Mouse (Mus musculus) heart, postnatal 0 days (tissue): Measurements from ENCODE around the gene Clpp. TPM values are rescaled to one million over a fixed set of nuclear protein-coding genes. Genes with fewer than 3 reads are reported as not detected.

Source experiments
- ATAC-seq: fragments of 200-750 bp; cut with Nextera tagmentation; 2 replicates; pipeline ENCODE4 v1.8.0; 2017; ENCODE audit warnings: low read depth, moderate number of reproducible peaks, moderate library complexity; ENCODE audit not compliant: insufficient read depth
- DNase-seq: peaks from one replicate; pipeline ENCODE4 v3.0.0-alpha.2; 2016; ENCODE audit warnings: low spot score
- H3K27ac ChIP-seq: fragments of 300-500 bp; sonication (generic); 2 replicates; pipeline ENCODE4 v1.5.1; 2014; ENCODE audit warnings: low read depth, mild to moderate bottlenecking
- H3K27me3 ChIP-seq: fragments of 300-500 bp; sonication (generic); 2 replicates; pipeline ENCODE4 v1.6.1; 2014; ENCODE audit warnings: low read length, mixed read lengths; ENCODE audit not compliant: control insufficient read depth, insufficient read depth
- H3K36me3 ChIP-seq: fragments of 300-500 bp; sonication (generic); replicated peaks from 2 replicates; pipeline ENCODE4 v1.6.1; 2014; ENCODE audit warnings: low read length, mixed read lengths; ENCODE audit not compliant: control insufficient read depth, insufficient read depth
- H3K4me1 ChIP-seq: fragments of 300-500 bp; sonication (generic); 2 replicates; pipeline ENCODE4 v1.6.1; 2014; ENCODE audit warnings: antibody characterized with exemption; ENCODE audit not compliant: control insufficient read depth, insufficient read depth
- H3K4me2 ChIP-seq: fragments of 300-500 bp; sonication (generic); 2 replicates; pipeline ENCODE4 v1.6.1; 2014; ENCODE audit warnings: low read depth, mild to moderate bottlenecking, low read length, moderate library complexity
- H3K4me3 ChIP-seq: fragments of 300-500 bp; sonication (generic); 2 replicates; pipeline ENCODE4 v1.5.1; 2014; ENCODE audit warnings: low read depth, low read length
- H3K9ac ChIP-seq: fragments of 300-500 bp; sonication (generic); replicated peaks from 2 replicates; pipeline ENCODE4 v1.6.1; 2014; ENCODE audit warnings: low read depth, low read length, mixed read lengths
- H3K9me3 ChIP-seq: fragments of 300-500 bp; sonication (generic); replicated peaks from 2 replicates; pipeline ENCODE4 v1.6.1; 2016; ENCODE audit warnings: low read length; ENCODE audit not compliant: control insufficient read depth
- CTCF ChIP-seq: IDR thresholded peaks from 2 replicates; pipeline ENCODE4 v1.5.1; 2016; ENCODE audit warnings: antibody characterized with exemption, control low read depth, low read depth
- EP300 ChIP-seq: IDR thresholded peaks from 2 replicates; pipeline ENCODE4 v1.6.1; 2016; ENCODE audit warnings: antibody characterized with exemption, low read depth
- WGBS: fragments of 180-500 bp; shearing (Covaris S2); extraction: QIAGEN DNeasy Blood & Tissue Kit; methylation state at CpG from one replicate; pipeline ENCODE4 v1.1.7; 2014; 5-methylcytosine and 5-hydroxymethylcytosine counted together
- polyA plus RNA-seq: library from polyadenylated mRNA; unstranded; fragments of >200 nt; fragmentation: Nextera tagmentation; extraction: Ambion mirVana; gene quantifications from 2 replicates; pipeline ENCODE4 v1.2.1, GENCODE M21; 2015
- total RNA-seq: library from RNA; depleted of rRNA; stranded (reverse); fragments of >200 nt; gene quantifications from 2 replicates; pipeline ENCODE4 v1.2.3, GENCODE M21; 2014; ENCODE audit warnings: low replicate concordance; rRNA removed

The Clpp gene
- total and polyA plus RNA-seq, 2 experiments from 2014 or later: 124 to 186 TPM

GRCm38 (mm10) chr17:57032854-57033253, 42.7 kb downstream of the Clpp start:
- H3K4me1 ChIP-seq: peaks cover 19% of the 10 kb centered on the region
- ATAC-seq (no peak), DNase-seq (no peak)
- peaks cover 10% of the 10 kb centered on the region for H3K36me3 ChIP-seq
- no peak for TF ChIP-seq CTCF
- no peak for TF ChIP-seq EP300
- H3K27ac ChIP-seq: no peak overlapping the region
- WGBS: 93% methylated on average over 4 of the region's 4 CpGs
- H3K9me3 ChIP-seq: no peaks in the 10 kb centered on the region
- no peaks in the 10 kb centered on the region for H3K27me3 ChIP-seq
- no peak overlapping the region for H3K4me3 ChIP-seq
- H3K4me2 ChIP-seq: peak overlapping the region; percentile 62; the same call in 1 of the 2 replicates
- H3K9ac ChIP-seq: no peak overlapping the region

GRCm38 (mm10) chr17:57038978-57039377, 48.9 kb downstream of the Clpp start:
- no peak for ATAC-seq
- Histone ChIP-seq H3K36me3 (no peaks in the 10 kb centered on the region), H3K9ac (no peak overlapping the region), H3K4me1 (no peaks in the 10 kb centered on the region; the same call in 1 of the 2 replicates), H3K27ac (no peak overlapping the region), H3K27me3 (no peaks in the 10 kb centered on the region), H3K9me3 (no peaks in the 10 kb centered on the region), H3K4me3 (no peak overlapping the region), H3K4me2 (no peak overlapping the region)
- WGBS: 37% methylated on average over 8 of the region's 8 CpGs
- no peak for DNase-seq
- TF ChIP-seq EP300 (no peak), CTCF (no peak)

- no peaks in the 10 kb centered on the region; the same call in 1 of the 2 replicates for H3K4me1 ChIP-seq
- H3K27me3 ChIP-seq: no peaks in the 10 kb centered on the region
- TF ChIP-seq EP300 (no peak), CTCF (no peak)
- H3K4me3 ChIP-seq: no peak within 1 kb of the TSS
- DNase-seq (no peak), ATAC-seq (no peak)
- WGBS: 69% methylated on average over 8 of the region's 8 CpGs
- no peak within 1 kb of the TSS for H3K27ac ChIP-seq
- no peak within 1 kb of the TSS for H3K4me2 ChIP-seq
- H3K9ac ChIP-seq: no peak within 1 kb of the TSS
- H3K9me3 ChIP-seq: no peaks in the 10 kb centered on the region
- H3K36me3 ChIP-seq: 0 out of 2 replicates have a peak, but pooled peaks cover 13% of the 10 kb centered on the region
These were observed 51.4 kb downstream of the Clpp start, which contains the start of gene Slc25a41 for GRCm38 (mm10) chr17:57041554-57041953. Gene Slc25a41, minus strand, starts transcription at chr17:57041654.

Other genes starting within 250 kb of the Clpp start
- gene Nrtn, start 232.8 kb upstream of the Clpp start, total RNA-seq: 83.1 and 104 TPM in 2 replicates
- 33.9 and 35.5 TPM in 2 replicates for gene Nrtn, start 232.8 kb upstream of the Clpp start, polyA plus RNA-seq
- 25.8 and 28.9 TPM in 2 replicates for gene Dus3l, start 225.5 kb upstream of the Clpp start, total RNA-seq
- gene Dus3l, start 225.5 kb upstream of the Clpp start, polyA plus RNA-seq: 21.1 and 23.0 TPM in 2 replicates
- 0.62 TPM in 1 of 2 replicates, not detected in the other for gene Prr22, start 220.1 kb upstream of the Clpp start, total RNA-seq
- gene Prr22, start 220.1 kb upstream of the Clpp start, polyA plus RNA-seq: 0.49 and 0.67 TPM in 2 replicates
- 7.0 and 17.9 TPM in 2 replicates for gene Rfx2, start 159.3 kb upstream of the Clpp start, total RNA-seq
- 2.6 and 3.5 TPM in 2 replicates for gene Rfx2, start 159.3 kb upstream of the Clpp start, polyA plus RNA-seq
- gene Acsbg2, start 115.9 kb upstream of the Clpp start, total RNA-seq: not detected in 2 replicates
- 0.04 TPM in 1 of 2 replicates, not detected in the other for gene Acsbg2, start 115.9 kb upstream of the Clpp start, polyA plus RNA-seq
- gene 1700061G19Rik, start 114.8 kb upstream of the Clpp start, total RNA-seq: not detected in 2 replicates
- gene 1700061G19Rik, start 114.8 kb upstream of the Clpp start, polyA plus RNA-seq: 0.36 TPM in 2 replicates
- 29.8 and 48.5 TPM in 2 replicates for gene Mllt1, start 54.9 kb upstream of the Clpp start, total RNA-seq
- gene Mllt1, start 54.9 kb upstream of the Clpp start, polyA plus RNA-seq: 14.4 and 15.3 TPM in 2 replicates
- not detected in 2 replicates for gene Acer1, start 8.2 kb upstream of the Clpp start, total RNA-seq
- 0.05 TPM in 1 of 2 replicates, not detected in the other for gene Acer1, start 8.2 kb upstream of the Clpp start, polyA plus RNA-seq
- 85.1 and 96.2 TPM in 2 replicates for gene Alkbh7, start 7.0 kb downstream of the Clpp start, total RNA-seq
- 83.8 and 89.1 TPM in 2 replicates for gene Alkbh7, start 7.0 kb downstream of the Clpp start, polyA plus RNA-seq
- gene Pspn, start 9.7 kb downstream of the Clpp start, total RNA-seq: not detected in 2 replicates
- gene Pspn, start 9.7 kb downstream of the Clpp start, polyA plus RNA-seq: 0.27 TPM in 2 replicates
- 20.7 and 22.9 TPM in 2 replicates for gene Gtf2f1, start 21.0 kb downstream of the Clpp start, total RNA-seq
- 30.4 and 31.9 TPM in 2 replicates for gene Gtf2f1, start 21.0 kb downstream of the Clpp start, polyA plus RNA-seq
- not detected in 2 replicates for gene Gm17949, start 21.2 kb downstream of the Clpp start, total RNA-seq
- 0.19 and 0.45 TPM in 2 replicates for gene Gm17949, start 21.2 kb downstream of the Clpp start, polyA plus RNA-seq
- 40.7 and 55.0 TPM in 2 replicates for gene Khsrp, start 41.2 kb downstream of the Clpp start, total RNA-seq
- gene Khsrp, start 41.2 kb downstream of the Clpp start, polyA plus RNA-seq: 16.0 and 18.2 TPM in 2 replicates
- gene Slc25a41, start 51.3 kb downstream of the Clpp start, total RNA-seq: not detected in 2 replicates
- gene Slc25a41, start 51.3 kb downstream of the Clpp start, polyA plus RNA-seq: not detected in 2 replicates
- gene Crb3, start 68.8 kb downstream of the Clpp start, total RNA-seq: 1.7 TPM in 1 of 2 replicates, not detected in the other
- 0.66 and 0.77 TPM in 2 replicates for gene Crb3, start 68.8 kb downstream of the Clpp start, polyA plus RNA-seq
- 43.9 and 47.5 TPM in 2 replicates for gene Slc25a23, start 69.6 kb downstream of the Clpp start, total RNA-seq
- gene Slc25a23, start 69.6 kb downstream of the Clpp start, polyA plus RNA-seq: 12.3 and 13.3 TPM in 2 replicates
- gene Dennd1c, start 88.2 kb downstream of the Clpp start, total RNA-seq: 0.43 and 2.1 TPM in 2 replicates
- 0.70 and 0.96 TPM in 2 replicates for gene Dennd1c, start 88.2 kb downstream of the Clpp start, polyA plus RNA-seq
- 1.3 TPM in 1 of 2 replicates, not detected in the other for gene Tubb4a, start 97.5 kb downstream of the Clpp start, total RNA-seq
- 2.8 and 3.3 TPM in 2 replicates for gene Tubb4a, start 97.5 kb downstream of the Clpp start, polyA plus RNA-seq
- gene Tnfsf9, start 115.0 kb downstream of the Clpp start, total RNA-seq: 0.27 and 0.84 TPM in 2 replicates
- gene Tnfsf9, start 115.0 kb downstream of the Clpp start, polyA plus RNA-seq: 0.93 and 1.1 TPM in 2 replicates
- not detected in 2 replicates for gene Cd70, start 159.5 kb downstream of the Clpp start, total RNA-seq
- gene Cd70, start 159.5 kb downstream of the Clpp start, polyA plus RNA-seq: not detected in 2 replicates
- gene Tnfsf14, start 203.9 kb downstream of the Clpp start, total RNA-seq: not detected in 2 replicates
- gene Tnfsf14, start 203.9 kb downstream of the Clpp start, polyA plus RNA-seq: not detected in 2 replicates
- 32.5 and 41.7 TPM in 2 replicates for gene C3, start 237.8 kb downstream of the Clpp start, total RNA-seq
- gene C3, start 237.8 kb downstream of the Clpp start, polyA plus RNA-seq: 23.4 and 25.6 TPM in 2 replicates